ENCODE assay signal across 12 mouse cellular contexts in the genomic region with DNA sequence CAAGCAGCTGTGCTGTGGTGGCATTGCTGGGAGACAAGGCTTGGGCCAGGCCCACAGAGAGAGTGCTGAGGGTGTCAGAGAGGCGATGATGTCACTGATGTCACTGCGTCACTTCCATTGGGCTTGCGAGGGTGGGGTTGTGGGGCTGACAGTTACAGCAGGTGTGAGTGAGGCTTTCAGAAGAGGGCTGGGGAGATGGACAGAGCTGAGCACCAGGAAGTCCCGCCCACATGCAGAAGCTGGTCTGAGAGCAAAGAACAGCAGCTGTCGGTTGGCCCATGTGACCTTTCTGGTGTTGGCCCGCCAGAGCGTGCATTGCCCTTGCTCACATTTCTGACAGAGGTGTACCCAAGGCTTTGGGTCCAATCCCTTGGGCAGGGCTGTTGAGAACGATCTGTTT. TPM values are rescaled to one million over a fixed set of nuclear protein-coding genes. Genes with fewer than 3 reads are reported as not detected.
DNase-seq lines count a peak whose midpoint lies in the region; ATAC-seq lines count a peak whose summit lies in the region.
"Had no signal": no experiment of that assay in that cellular context is flagged by ENCODE, and none has a peak within 500 bp of the region (broad histone marks: within the 10 kb centered on the region; RNA-seq: fewer than 3 reads in every experiment).

No protein-coding gene starts in this region.

- no peaks in the 10 kb centered on the region for H3K9me3 ChIP-seq in hindbrain, embryonic 12.5 days (replicated peaks)
- H3K9me3 ChIP-seq in hindbrain, embryonic 16.5 days (ENCODE audit: control insufficient read depth, low read length): no peaks in the 10 kb centered on the region
- no peaks in the 10 kb centered on the region for H3K9me3 ChIP-seq in limb, embryonic 15.5 days
- H3K9me3 ChIP-seq: heart, embryonic 15.5 days; neural tube, embryonic 13.5 days had no signal

- H3K9ac ChIP-seq in hindbrain, embryonic 12.5 days: peak overlapping the region; percentile 24; the same call in 1 of the 2 replicates
- no peak overlapping the region for H3K9ac ChIP-seq in hindbrain, embryonic 16.5 days (ENCODE audit: low read depth, low read length)
- H3K9ac ChIP-seq in limb, embryonic 15.5 days: no peak overlapping the region
- H3K9ac ChIP-seq: heart, embryonic 15.5 days had no signal

- H3K27me3 ChIP-seq in hindbrain, embryonic 12.5 days: no peaks in the 10 kb centered on the region
- H3K27me3 ChIP-seq in hindbrain, embryonic 16.5 days (replicated peaks; ENCODE audit: control insufficient read depth, insufficient read depth, low read length): no peaks in the 10 kb centered on the region
- H3K27me3 ChIP-seq in limb, embryonic 15.5 days: no peaks in the 10 kb centered on the region
- no peaks in the 10 kb centered on the region for H3K27me3 ChIP-seq in splenic B cell, adult 2 months (ENCODE audit: control insufficient read depth, insufficient read depth, low read length, poor library complexity, severe bottlenecking)
- H3K27me3 ChIP-seq: heart, embryonic 15.5 days; neural tube, embryonic 13.5 days had no signal

- peak; percentile 36 for DNase-seq in embryo, embryonic 10.5 days (ENCODE audit: low spot score)
- DNase-seq in splenic B cell, adult 2 months (ENCODE audit: low read depth, low spot score): peak; percentile 47
- DNase-seq in layer of hippocampus, adult 8-10 months (ENCODE audit: low spot score in 2 of 2): no peak
- DNase-seq in right cerebral cortex, postnatal 25 days: no peak
- DNase-seq in right cerebral cortex, postnatal 10 days (ENCODE audit: low spot score in 2 of 2): no peak
- DNase-seq: kidney, postnatal 10 days had no signal

- peaks cover 15% of the 10 kb centered on the region for H3K4me1 ChIP-seq in hindbrain, embryonic 12.5 days
- no peaks in the 10 kb centered on the region for H3K4me1 ChIP-seq in hindbrain, embryonic 16.5 days (ENCODE audit: control insufficient read depth, insufficient read depth, low read depth, low read length)
- H3K4me1 ChIP-seq in limb, embryonic 15.5 days: no peaks in the 10 kb centered on the region

- H3K4me2 ChIP-seq in hindbrain, embryonic 12.5 days (replicated peaks): no peak overlapping the region
- no peak overlapping the region for H3K4me2 ChIP-seq in hindbrain, embryonic 16.5 days (ENCODE audit: low read length)
- no peak overlapping the region for H3K4me2 ChIP-seq in limb, embryonic 15.5 days
- H3K4me2 ChIP-seq: heart, embryonic 15.5 days; neural tube, embryonic 13.5 days had no signal

- ATAC-seq in hindbrain, embryonic 12.5 days (ENCODE audit: low FRiP score): no peak
- no peak for ATAC-seq in hindbrain, embryonic 16.5 days
- 0 out of 2 replicates have a peak, but pooled peaks have one; percentile 17 for ATAC-seq in limb, embryonic 15.5 days (ENCODE audit: insufficient number of reproducible peaks, low FRiP score, low TSS enrichment, low read depth)

- peaks cover 8% of the 10 kb centered on the region; the same call in 1 of the 2 replicates for H3K36me3 ChIP-seq in hindbrain, embryonic 12.5 days
- H3K36me3 ChIP-seq in hindbrain, embryonic 16.5 days (ENCODE audit: control insufficient read depth, insufficient read depth, low read length): peaks cover under 1% of the 10 kb centered on the region; the same call in 1 of the 2 replicates
- peaks cover 67% of the 10 kb centered on the region for H3K36me3 ChIP-seq in limb, embryonic 15.5 days
- H3K36me3 ChIP-seq in splenic B cell, adult 2 months (ENCODE audit: control insufficient read depth, insufficient read depth, low read length, poor library complexity, severe bottlenecking): no peaks in the 10 kb centered on the region

- H3K27ac ChIP-seq in hindbrain, embryonic 12.5 days: no peak overlapping the region
- H3K27ac ChIP-seq in hindbrain, embryonic 16.5 days (ENCODE audit: low read depth, low read length): no peak overlapping the region
- no peak overlapping the region for H3K27ac ChIP-seq in limb, embryonic 15.5 days
- H3K27ac ChIP-seq: macrophage; neural tube, embryonic 13.5 days had no signal

- 62% methylated on average over 8 of the region's 8 CpGs for WGBS in hindbrain, embryonic 12.5 days
- WGBS in hindbrain, embryonic 16.5 days: 74% methylated on average over 8 of the region's 8 CpGs
- WGBS in limb, embryonic 15.5 days: 60% methylated on average over 8 of the region's 8 CpGs

- no peak overlapping the region for H3K4me3 ChIP-seq in hindbrain, embryonic 12.5 days
- H3K4me3 ChIP-seq in hindbrain, embryonic 16.5 days (ENCODE audit: low read length): no peak overlapping the region
- no peak overlapping the region for H3K4me3 ChIP-seq in limb, embryonic 15.5 days
- H3K4me3 ChIP-seq: heart, embryonic 15.5 days; neural tube, embryonic 13.5 days had no signal

RNA-seq across cellular contexts. Expression of a gene that starts 23.0 kb away (rescaled TPM):
- polyA plus RNA-seq in hindbrain, embryonic 12.5 days (2016; fragmentation: Nextera tagmentation; extraction: Ambion mirVana): 26.3 and 28.2 TPM in 2 replicates
- polyA plus RNA-seq in hindbrain, embryonic 16.5 days (2015; fragmentation: Nextera tagmentation; extraction: Ambion mirVana): 21.4 and 21.9 TPM in 2 replicates
- polyA plus RNA-seq in limb, embryonic 15.5 days (2015; fragmentation: Nextera tagmentation; extraction: Ambion mirVana): 18.7 and 22.2 TPM in 2 replicates
- total RNA-seq in layer of hippocampus, adult 8-10 months (2022): 10 to 100 TPM; 20.0 to 26.3 (median 21.1) TPM

Comparison
In these comparisons a context has a peak if more than half of its experiments do, and no peak if none do; other contexts are left out.
1. DNase-seq: peak in embryo, embryonic 10.5 days (single experiment) and splenic B cell, adult 2 months (single experiment); none in layer of hippocampus, adult 8-10 months (0 of 2), right cerebral cortex, postnatal 25 days (single experiment) and right cerebral cortex, postnatal 10 days (0 of 2).